Mouse (Mus musculus) heart, postnatal 36 days (tissue): ENCODE measurements around the gene Olfr345. TPM values are rescaled to one million over a fixed set of nuclear protein-coding genes. Genes with fewer than 3 reads are reported as not detected.

Experiments
- DNase-seq, 2 experiments: peaks; one replicate each; pipeline ENCODE4 v3.0.0; 2021 to 2022
- intact Hi-C: fragments of 180-260 bp; cut with DNase I; formaldehyde crosslinking; loops from one replicate; pipeline ENCODE4 v1.15.1; 2025
- total RNA-seq, 2 experiments: library from RNA; stranded (reverse); gene quantifications; 2 replicates each; pipeline ENCODE4 v1.2.3; 2021

Gene Olfr345
- not detected for total RNA-seq

- no peak for DNase-seq
- intact Hi-C loops: no loop called here
These were observed at the start of gene Olfr345 for GRCm38 (mm10) chr2:36639741-36640140. Gene Olfr345 (plus strand): TSS chr2:36640041.

DNA sequence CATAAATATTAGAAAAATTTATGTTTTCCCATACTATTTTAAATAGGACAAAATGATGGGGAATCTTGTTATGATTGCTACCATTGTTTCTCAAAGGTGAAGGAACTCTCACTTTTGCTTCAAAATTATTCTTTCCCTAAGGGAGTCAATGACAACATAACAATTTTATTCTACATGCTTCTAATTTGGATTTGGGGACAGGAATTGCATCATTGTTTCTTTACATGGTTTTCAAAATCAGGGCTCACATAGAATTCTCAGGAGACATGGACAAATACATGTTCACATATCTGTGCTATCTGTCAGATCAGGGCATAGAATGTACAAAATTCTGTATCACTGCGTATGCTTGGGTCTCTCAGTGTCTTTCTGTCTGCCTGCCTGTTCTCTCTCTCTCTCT is 45.6 kb downstream of the Olfr345 start, which contains the start of gene Olfr346:
TSS of gene Olfr346 (plus strand) at position 301 of the 400 bp plus-strand sequence.
- DNase-seq: no peak
- intact Hi-C loops: no loop called here

Other genes with a start within 250 kb of the Olfr345 start
- gene Olfr339, start 221.1 kb upstream of the Olfr345 start, total RNA-seq: not detected
- gene Olfr340, start 187.5 kb upstream of the Olfr345 start, total RNA-seq: not detected
- gene Olfr341, start 157.6 kb upstream of the Olfr345 start, total RNA-seq: not detected
- gene Olfr342, start 115.0 kb upstream of the Olfr345 start, total RNA-seq: not detected
- not detected for gene Olfr344, start 73.4 kb upstream of the Olfr345 start, total RNA-seq
- gene Olfr346, start 45.7 kb downstream of the Olfr345 start, total RNA-seq: not detected
- gene Olfr347, start 91.9 kb downstream of the Olfr345 start, total RNA-seq: not detected
- gene Olfr348, start 144.2 kb downstream of the Olfr345 start, total RNA-seq: not detected
- gene Olfr50, start 150.5 kb downstream of the Olfr345 start, total RNA-seq: not detected
- gene Olfr3, start 177.0 kb downstream of the Olfr345 start, total RNA-seq: not detected
- gene Olfr350, start 206.3 kb downstream of the Olfr345 start, total RNA-seq: not detected
- not detected for gene Olfr351, start 222.6 kb downstream of the Olfr345 start, total RNA-seq
- not detected for gene Olfr352, start 228.4 kb downstream of the Olfr345 start, total RNA-seq